Mouse (Mus musculus): ENCODE measurements around the gene Zfp784.

The Zfp784 gene

DNA sequence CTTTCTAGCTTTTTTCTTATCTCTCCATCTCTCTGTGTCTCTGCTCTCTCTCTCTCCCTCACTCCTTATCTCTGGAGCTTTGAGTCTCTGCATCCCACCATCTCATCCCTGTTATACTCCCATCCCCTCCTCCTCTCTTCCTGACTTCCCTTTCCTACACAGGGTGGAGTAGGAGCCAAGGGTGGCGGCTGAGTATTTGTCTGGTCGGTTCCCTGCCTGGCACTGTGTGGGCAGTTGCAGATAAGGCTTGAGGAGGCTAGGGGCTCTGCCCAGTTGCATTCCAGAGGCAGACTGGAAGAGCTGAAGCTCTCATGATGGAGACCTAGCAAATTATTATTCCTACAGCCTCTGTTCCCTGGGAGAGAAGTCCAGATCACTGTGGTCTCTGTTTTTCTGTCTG, 50.0 kb downstream of the Zfp784 start:
- no peak for DNase-seq (ENCODE audit: low spot score in 2 of 2)
